Mouse (Mus musculus) WW6 (cell line): Measurements from ENCODE around the gene B4galt2.
A peak's percentile ranks its signal among the peaks of the same experiment; 100 is the strongest.

Source experiments
- DNase-seq: peaks from one replicate; pipeline ENCODE4 v3.0.0-alpha.2; 2013; ENCODE audit warnings: low read depth, low spot score

The B4galt2 gene

DNA sequence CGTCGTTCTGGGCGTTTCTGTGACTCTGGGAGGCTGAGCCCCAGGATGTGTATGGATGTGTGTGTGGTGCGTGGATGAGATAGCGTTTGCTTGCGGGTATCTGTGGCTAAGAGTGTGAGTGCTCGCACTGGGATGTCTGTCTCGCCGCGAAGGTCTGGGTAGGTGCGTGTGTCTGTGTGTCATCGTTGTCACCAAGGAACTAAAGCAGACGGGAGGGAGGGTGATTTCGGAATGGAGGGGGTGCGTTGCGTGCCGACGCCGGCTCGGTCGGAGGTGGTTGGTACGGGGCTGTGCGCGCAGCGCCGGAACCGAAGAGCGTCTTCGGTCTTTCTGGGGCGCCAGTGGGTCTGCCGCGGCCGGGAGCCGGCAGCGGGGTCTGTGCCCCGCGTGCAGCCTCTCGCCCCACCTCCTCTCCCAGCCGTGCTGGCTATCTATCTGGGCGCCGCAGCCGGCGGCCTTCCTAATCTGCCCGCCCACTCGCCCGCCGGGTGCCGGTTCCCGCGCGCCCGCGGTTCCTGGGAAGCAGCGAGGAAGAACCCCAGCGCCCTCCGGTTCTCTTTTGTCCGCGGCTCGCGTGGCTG lies 47.7 kb downstream of the B4galt2 start:
- DNase-seq: peak; percentile 39

GRCm38 (mm10) chr4:117834845-117835530 lies 48.3 kb downstream of the B4galt2 start:
- peak; percentile 46 for DNase-seq

DNA sequence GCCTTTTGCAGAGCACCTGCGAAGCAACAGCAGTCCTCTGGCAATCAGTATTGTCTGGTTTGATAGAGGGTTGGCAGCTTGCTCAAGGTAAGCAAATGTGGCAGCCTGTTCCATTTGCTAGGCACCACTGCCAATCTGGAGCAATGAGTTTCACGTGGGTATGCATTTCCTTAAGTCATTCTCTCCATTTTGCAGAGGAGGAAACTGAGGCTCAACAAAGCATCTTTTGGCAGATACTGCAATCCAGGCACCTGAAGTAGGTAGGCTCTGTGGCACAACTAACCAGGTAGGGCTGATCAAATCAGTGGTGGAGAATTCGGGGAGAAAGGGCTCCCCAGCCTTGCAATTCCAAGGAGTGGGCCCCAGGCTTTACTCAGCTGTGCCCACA lies 48.8 kb downstream of the B4galt2 start, which contains the start of gene Slc6a9:
Slc6a9 (plus strand) TSS at position 50 of the 388 bp plus-strand sequence.
- DNase-seq: no peak

- DNase-seq: no peak
Observed at GRCm38 (mm10) chr4:117831920-117832691, 51.2 kb downstream of the B4galt2 start.

- no peak for DNase-seq
Observed at GRCm38 (mm10) chr4:117831499-117831898, 51.8 kb downstream of the B4galt2 start.

DNA sequence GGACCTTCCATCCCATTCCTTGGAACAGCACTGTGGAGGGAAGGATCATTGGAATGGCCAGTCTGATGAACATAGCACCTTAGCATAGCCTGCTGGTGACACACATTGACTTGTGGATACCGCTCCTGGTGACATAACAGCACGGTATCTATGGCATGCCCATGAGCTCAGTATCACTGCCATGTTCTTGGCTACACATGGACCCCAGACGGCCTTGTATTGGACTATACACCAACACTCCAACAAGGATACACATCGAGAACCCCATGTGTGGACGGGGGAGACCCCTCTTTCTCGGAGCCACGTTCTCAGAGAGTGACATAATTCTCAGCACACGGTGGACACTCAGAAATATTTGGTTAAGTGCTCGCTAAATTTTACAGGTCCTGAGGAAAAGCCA lies 52.5 kb downstream of the B4galt2 start:
- DNase-seq: no peak

- no peak for DNase-seq
Observed at GRCm38 (mm10) chr4:117830124-117830551, 53.1 kb downstream of the B4galt2 start.

DNA sequence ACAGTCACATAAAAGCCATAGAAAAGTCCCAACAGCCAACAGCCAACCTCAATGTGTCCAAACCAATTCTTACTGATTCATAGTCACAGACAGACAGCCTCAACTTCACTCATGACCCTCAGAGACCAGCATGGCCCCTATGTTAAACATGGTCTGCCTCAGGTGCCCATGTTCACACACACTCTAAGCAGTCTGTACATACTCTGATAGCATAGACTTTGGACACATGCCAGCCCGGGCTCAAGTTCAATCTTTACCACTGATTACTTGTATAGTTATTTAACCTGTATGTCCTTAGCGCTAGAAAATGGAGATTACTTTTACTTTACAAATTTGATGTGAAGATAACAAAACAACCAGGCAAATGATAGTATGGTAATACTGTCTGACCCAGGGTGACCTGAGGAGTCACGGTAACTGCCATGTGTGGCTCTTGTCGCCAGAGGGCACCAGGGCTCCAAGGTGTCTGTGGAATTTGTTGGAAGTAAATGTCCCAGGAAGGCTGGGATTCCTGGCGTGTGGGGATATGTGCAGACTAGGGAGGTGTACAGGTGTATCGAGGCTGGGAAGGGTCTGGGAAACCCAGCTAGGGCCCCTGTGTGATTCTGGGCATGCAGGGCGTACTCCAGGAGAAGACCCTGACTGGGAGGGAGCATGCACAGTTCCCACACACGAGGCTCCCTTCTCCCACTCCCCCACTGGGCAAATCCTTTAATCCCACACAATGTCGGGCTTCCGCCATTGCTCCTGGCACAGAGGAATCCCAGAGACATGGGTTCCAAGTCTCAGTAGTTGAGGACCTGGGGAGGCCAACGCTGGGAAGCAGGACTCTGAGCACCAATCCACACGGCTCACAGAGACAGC lies 53.8 kb downstream of the B4galt2 start:
- DNase-seq: peak; percentile 40

GRCm38 (mm10) chr4:117828572-117829145 lies 54.6 kb downstream of the B4galt2 start:
- DNase-seq: no peak
